Mouse (Mus musculus) hindbrain, embryonic 16.5 days (tissue): ENCODE measurements around the gene Sgsh. TPM values are rescaled to one million over a fixed set of nuclear protein-coding genes. Genes with fewer than 3 reads are reported as not detected.

Experiments
- ATAC-seq: fragments of 200-750 bp; cut with Nextera tagmentation; 2 replicates; pipeline ENCODE4 v1.8.0; 2017; ENCODE audit warnings: moderate TSS enrichment, moderate library complexity
- H3K27ac ChIP-seq: fragments of 300-500 bp; sonication (generic); 2 replicates; pipeline ENCODE4 v1.5.1; 2014; ENCODE audit warnings: low read depth, mild to moderate bottlenecking, control low read depth, low read length, moderate library complexity
- H3K27me3 ChIP-seq: fragments of 300-500 bp; sonication (generic); replicated peaks from 2 replicates; pipeline ENCODE4 v1.6.1; 2014; ENCODE audit warnings: low read length; ENCODE audit not compliant: control insufficient read depth, insufficient read depth
- H3K36me3 ChIP-seq: fragments of 300-500 bp; sonication (generic); 2 replicates; pipeline ENCODE4 v1.6.1; 2014; ENCODE audit warnings: mild to moderate bottlenecking, low read length, moderate library complexity, mixed read lengths; ENCODE audit not compliant: control insufficient read depth, insufficient read depth
- H3K4me1 ChIP-seq: fragments of 300-500 bp; sonication (generic); 2 replicates; pipeline ENCODE4 v1.6.1; 2014; ENCODE audit warnings: low read depth, low read length; ENCODE audit not compliant: control insufficient read depth, insufficient read depth
- H3K4me2 ChIP-seq: fragments of 300-500 bp; sonication (generic); 2 replicates; pipeline ENCODE4 v1.6.1; 2014; ENCODE audit warnings: mild to moderate bottlenecking, low read length, control low read depth, moderate library complexity
- H3K4me3 ChIP-seq: fragments of 300-500 bp; sonication (generic); 2 replicates; pipeline ENCODE4 v1.5.1; 2014; ENCODE audit warnings: mild to moderate bottlenecking, low read length, control low read depth, moderate library complexity
- H3K9ac ChIP-seq: fragments of 300-500 bp; sonication (generic); 2 replicates; pipeline ENCODE4 v1.6.1; 2014; ENCODE audit warnings: low read depth, mild to moderate bottlenecking, control low read depth, low read length, moderate library complexity
- H3K9me3 ChIP-seq: fragments of 300-500 bp; sonication (generic); 2 replicates; pipeline ENCODE4 v1.6.1; 2014; ENCODE audit warnings: mild to moderate bottlenecking, low read length, moderate library complexity; ENCODE audit not compliant: control insufficient read depth
- WGBS: fragments of 180-500 bp; shearing (Covaris S2); extraction: QIAGEN DNeasy Blood & Tissue Kit; methylation state at CpG from one replicate; pipeline ENCODE4 v1.1.7; 2014; 5-methylcytosine and 5-hydroxymethylcytosine counted together
- polyA plus RNA-seq: library from polyadenylated mRNA; unstranded; fragments of >200 nt; fragmentation: Nextera tagmentation; extraction: Ambion mirVana; gene quantifications from 2 replicates; pipeline ENCODE4 v1.2.1, GENCODE M21; 2015

Sgsh gene
- polyA plus RNA-seq, 1 experiment from 2014 or later: 3.6 TPM

DNA sequence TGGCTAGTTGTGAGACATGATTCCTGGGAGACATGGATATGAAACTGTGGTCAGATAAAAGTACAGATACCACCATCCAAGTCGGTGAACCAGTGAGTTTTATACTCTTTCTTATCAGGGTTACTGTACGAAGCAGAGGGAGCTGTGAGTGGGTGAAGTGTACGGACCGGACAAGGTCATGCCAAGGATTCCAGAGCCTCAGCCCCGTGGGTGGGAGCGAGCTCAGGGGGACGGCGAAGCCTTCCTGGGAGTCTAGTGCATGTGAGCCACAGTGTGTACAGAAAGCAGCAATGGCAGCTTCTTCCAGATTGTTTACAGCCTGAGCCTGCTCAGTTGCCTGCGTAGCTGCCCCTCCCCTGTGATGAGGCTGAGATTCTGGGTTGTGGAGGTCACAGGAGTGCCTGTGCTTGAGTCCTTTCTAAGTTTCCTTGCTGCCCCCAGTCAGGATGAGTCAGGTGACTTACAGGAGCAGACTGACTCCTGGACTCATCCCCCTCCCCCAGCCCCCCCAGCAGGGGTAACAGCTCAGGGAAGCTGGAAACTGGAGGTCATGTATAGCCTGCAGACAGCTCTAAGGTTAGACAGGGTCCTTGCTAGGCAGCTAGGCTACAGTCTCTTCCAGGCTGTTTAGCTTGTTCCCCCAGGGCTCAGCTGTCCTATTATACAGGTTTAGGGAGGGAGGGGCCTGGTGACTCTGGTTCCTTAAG lies 26.4 kb upstream of the Sgsh start:
- 89% methylated on average over 9 of the region's 9 CpGs for WGBS
- no peak overlapping the region for H3K27ac ChIP-seq
- ATAC-seq: no peak
- H3K4me1 ChIP-seq: no peaks in the 10 kb centered on the region
- no peak overlapping the region for H3K4me3 ChIP-seq
- H3K9ac ChIP-seq: no peak overlapping the region
- H3K36me3 ChIP-seq: peaks cover 2% of the 10 kb centered on the region; the same call in 1 of the 2 replicates
- no peak overlapping the region for H3K4me2 ChIP-seq
- H3K27me3 ChIP-seq: no peaks in the 10 kb centered on the region
- no peaks in the 10 kb centered on the region for H3K9me3 ChIP-seq

DNA sequence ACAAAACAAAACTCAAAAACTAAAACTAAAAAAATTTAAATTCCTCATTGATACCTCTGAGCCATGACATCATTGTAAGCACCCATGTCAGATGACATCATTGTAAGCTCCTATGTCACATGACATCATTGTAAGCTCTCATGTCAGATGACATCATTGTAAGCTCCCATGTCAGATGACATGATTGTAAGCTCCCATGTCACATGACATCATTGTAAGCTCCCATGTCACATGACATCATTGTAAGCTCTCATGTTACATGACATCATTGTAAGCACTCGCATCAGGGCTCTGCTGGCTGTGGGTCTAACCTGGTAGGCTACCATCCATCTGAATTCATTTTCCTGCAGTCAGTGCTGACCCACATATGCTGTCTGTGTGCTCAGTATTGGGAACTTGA lies 23.2 kb upstream of the Sgsh start:
- no peak overlapping the region for H3K9ac ChIP-seq
- ATAC-seq: no peak
- 92% methylated on average over 1 of the region's 1 CpGs for WGBS

DNA sequence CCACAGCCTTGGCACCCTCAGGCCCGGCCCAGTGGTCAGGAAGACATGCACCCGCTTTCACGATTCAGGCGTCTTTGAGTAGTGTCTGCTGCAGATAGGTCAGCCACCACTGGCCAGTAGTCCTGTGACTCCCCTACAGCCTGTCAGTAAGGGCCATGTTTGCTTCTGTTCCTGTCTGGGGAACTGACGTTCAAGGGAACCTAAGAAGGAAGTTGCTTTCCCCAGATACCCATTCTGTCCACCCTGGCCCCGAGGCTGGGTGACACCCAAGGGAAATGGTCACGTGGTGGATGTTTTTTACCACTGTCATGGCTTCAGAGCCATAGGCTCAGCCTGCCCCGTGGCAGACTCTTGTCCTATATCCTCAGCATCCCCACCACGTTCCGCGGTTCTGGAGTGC lies 22.0 kb upstream of the Sgsh start:
- 89% methylated on average over 11 of the region's 11 CpGs for WGBS
- H3K36me3 ChIP-seq: peaks cover 2% of the 10 kb centered on the region; the same call in 1 of the 2 replicates
- no peak for ATAC-seq

More for the DNA sequence above, 23.2 kb upstream of the Sgsh start:
- Histone ChIP-seq H3K4me2 (no peak overlapping the region), H3K27me3 (no peaks in the 10 kb centered on the region), H3K27ac (no peak overlapping the region), H3K4me1 (no peaks in the 10 kb centered on the region), H3K9me3 (no peaks in the 10 kb centered on the region), H3K4me3 (no peak overlapping the region), H3K36me3 (peaks cover 2% of the 10 kb centered on the region; the same call in 1 of the 2 replicates)

DNA sequence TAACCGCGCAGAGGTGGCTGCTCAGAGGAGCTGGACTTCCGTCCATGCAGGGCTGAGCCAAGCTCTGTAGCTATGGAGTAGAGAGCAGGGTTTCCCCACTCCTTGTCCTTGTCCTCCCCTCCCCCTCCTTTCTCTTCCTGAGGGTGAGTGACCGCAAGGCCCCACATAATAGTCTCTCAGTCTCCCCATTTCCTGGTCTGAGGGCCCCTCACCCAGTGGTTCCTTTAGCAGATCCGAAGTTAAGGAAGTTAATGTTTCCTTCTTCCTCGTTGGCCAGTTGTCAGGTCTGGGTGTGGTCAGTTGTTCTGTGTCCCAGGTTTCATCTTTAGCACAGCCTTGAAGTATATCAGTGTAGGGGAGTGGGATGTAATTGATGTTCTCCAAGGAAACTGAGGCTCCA lies 20.1 kb upstream of the Sgsh start:
- 77% methylated on average over 6 of the region's 6 CpGs for WGBS
- Histone ChIP-seq H3K4me3 (no peak overlapping the region), H3K9me3 (no peaks in the 10 kb centered on the region), H3K9ac (no peak overlapping the region), H3K27me3 (no peaks in the 10 kb centered on the region), H3K36me3 (peaks cover 2% of the 10 kb centered on the region; the same call in 1 of the 2 replicates), H3K4me2 (no peak overlapping the region), H3K27ac (no peak overlapping the region), H3K4me1 (no peaks in the 10 kb centered on the region)
- ATAC-seq: no peak

More for the DNA sequence above, 22.0 kb upstream of the Sgsh start:
- Histone ChIP-seq H3K27me3 (no peaks in the 10 kb centered on the region), H3K9me3 (no peaks in the 10 kb centered on the region), H3K4me1 (no peaks in the 10 kb centered on the region), H3K9ac (no peak overlapping the region), H3K4me2 (no peak overlapping the region), H3K27ac (no peak overlapping the region), H3K4me3 (no peak overlapping the region)

DNA sequence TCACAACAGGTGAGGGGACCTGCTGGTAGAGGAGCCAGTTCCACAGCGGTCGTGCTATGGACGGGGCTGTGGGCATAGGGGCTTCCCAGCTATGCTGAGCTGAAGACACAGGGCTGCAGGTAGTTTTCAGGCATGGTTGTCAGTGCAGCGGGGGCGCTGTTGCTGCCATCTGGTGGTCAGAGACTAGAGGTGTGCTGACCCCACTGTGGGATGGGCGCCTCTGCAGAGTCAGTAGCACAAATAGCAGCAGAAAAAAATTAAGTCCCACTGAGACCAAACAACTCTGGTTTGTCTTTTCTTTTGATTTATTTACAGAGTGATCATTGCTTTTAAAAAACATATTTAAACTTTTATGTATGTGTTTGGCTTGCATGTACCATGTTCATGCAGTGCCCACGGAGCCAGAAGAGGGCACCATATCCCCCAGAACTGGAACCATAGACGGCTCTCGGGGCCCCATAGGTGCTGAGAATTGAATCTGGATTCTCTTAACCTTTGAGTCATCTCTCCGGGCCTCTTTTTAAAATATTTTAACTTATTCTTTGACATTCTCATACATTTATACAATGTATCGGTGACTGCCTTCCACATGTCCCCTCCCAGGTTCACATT lies 8.3 kb upstream of the Sgsh start:
- peaks cover 2% of the 10 kb centered on the region; the same call in 1 of the 2 replicates for H3K4me1 ChIP-seq
- peak overlapping the region; percentile 45 for H3K4me2 ChIP-seq
- peak; percentile 94 for ATAC-seq
- H3K27me3 ChIP-seq: no peaks in the 10 kb centered on the region
- H3K27ac ChIP-seq: no peak overlapping the region
- H3K36me3 ChIP-seq: no peaks in the 10 kb centered on the region
- peak overlapping the region; percentile 18; the same call in 1 of the 2 replicates for H3K4me3 ChIP-seq
- peak overlapping the region; percentile 44 for H3K9ac ChIP-seq
- 26% methylated on average over 11 of the region's 11 CpGs for WGBS
- H3K9me3 ChIP-seq: no peaks in the 10 kb centered on the region

DNA sequence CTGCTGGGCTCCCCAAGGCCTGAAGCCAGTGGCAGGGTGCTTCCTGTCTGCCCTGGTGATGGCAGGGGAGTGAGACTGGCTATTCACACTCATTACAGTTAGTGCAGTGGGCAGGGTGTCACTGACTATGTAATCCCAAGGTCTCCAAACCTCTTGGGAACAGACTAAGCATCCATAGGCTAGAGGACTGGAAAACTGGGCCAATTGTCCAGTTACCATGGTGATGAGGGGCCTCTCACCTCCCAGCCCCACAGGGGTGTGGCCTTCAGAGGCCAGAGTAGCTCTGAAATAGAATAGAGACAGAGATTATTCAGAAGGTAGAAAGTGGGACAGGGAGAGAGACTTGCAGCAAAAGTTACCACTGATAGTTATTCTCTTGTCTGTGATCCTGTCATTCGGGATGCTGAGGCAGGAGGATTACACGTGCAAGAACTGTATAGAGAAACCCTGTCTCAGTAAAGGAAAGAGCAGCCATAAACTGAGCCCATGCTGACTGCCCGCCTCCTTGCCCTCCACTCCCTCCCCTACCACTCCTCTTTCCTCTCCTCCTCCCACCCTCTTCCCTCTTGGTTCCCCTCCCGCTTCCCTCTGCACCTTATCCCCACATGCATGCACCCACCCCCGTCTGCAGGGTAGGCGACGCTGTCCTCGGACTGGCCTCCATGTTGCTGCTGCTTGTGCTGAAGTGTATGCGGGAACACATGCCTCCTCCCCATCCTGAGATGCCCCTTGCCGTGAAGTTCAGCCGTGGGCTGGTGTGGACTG lies 7.6 kb upstream of the Sgsh start:
- no peak overlapping the region for H3K27ac ChIP-seq
- WGBS: 28% methylated on average over 11 of the region's 11 CpGs
- peak overlapping the region; percentile 45 for H3K4me2 ChIP-seq
- no peaks in the 10 kb centered on the region for H3K9me3 ChIP-seq
- H3K4me3 ChIP-seq: peak overlapping the region; percentile 18; the same call in 1 of the 2 replicates
- H3K9ac ChIP-seq: peak overlapping the region; percentile 44
- peaks cover 2% of the 10 kb centered on the region; the same call in 1 of the 2 replicates for H3K4me1 ChIP-seq
- peak; percentile 61 for ATAC-seq
- H3K36me3 ChIP-seq: no peaks in the 10 kb centered on the region
- H3K27me3 ChIP-seq: no peaks in the 10 kb centered on the region

DNA sequence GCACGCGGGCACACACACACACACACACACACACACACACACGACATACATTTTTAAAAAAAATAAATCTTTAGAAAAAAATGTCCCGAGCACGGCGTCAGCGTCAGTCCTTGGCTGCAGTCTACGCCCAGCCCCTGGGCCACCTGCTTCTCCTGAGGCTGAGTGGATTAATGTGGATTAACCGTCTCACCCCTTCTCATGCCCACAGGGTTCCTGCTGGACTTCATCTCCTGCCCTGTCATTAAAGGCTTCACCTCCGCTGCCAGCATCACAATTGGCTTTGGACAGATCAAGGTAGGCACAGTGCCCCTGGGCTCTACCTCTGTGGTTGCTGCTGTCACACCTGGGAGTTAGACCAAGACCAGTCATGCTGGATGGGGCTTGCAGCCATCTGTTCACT lies 3.8 kb upstream of the Sgsh start:
- Histone ChIP-seq H3K36me3 (no peaks in the 10 kb centered on the region), H3K4me1 (peaks cover 11% of the 10 kb centered on the region), H3K27me3 (no peaks in the 10 kb centered on the region), H3K9ac (no peak overlapping the region), H3K4me3 (no peak overlapping the region), H3K9me3 (no peaks in the 10 kb centered on the region), H3K4me2 (no peak overlapping the region), H3K27ac (no peak overlapping the region)
- 89% methylated on average over 10 of the region's 10 CpGs for WGBS
- ATAC-seq: no peak

DNA sequence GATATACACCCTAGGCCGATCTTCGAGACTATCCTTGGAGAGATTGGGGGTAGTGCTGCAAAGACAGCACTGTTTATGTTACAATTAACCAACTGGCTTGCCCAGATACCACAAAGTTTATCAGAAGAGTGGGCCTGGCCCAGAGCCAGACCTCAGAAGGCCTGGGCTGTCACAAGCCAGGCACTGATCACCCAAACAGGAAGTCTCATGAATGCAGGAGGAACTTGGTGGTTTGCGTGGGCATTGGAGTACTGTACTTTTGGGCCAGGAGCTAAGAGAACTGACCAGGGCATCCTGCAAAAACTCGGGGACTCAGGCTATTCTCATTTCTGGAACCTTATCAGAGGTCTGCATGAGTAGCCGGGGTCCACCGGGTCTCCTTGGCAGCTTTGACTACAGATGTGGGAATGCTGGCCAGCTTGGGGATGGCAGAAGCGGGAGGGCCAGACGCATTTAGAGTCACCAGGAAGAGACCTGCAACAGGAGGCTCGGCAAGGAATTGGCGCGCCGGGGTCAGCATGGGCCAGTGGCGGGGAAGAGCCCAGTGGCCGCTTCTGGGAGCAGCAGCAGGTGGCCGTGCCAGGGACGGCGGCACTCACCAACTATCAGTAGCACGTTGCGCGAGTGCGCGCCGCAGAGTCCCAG lies 416 bp downstream of the Sgsh start:
- Histone ChIP-seq H3K27ac (peak overlapping the region; percentile 65; the same call in 1 of the 2 replicates), H3K4me2 (peak overlapping the region; percentile 98), H3K9ac (peak overlapping the region; percentile 82), H3K4me3 (peak overlapping the region; percentile 74), H3K36me3 (no peaks in the 10 kb centered on the region), H3K27me3 (no peaks in the 10 kb centered on the region), H3K9me3 (no peaks in the 10 kb centered on the region), H3K4me1 (peaks cover 9% of the 10 kb centered on the region)
- 6% methylated on average over 23 of the region's 23 CpGs for WGBS
- ATAC-seq: peak; percentile 22; the same call in 1 of the 2 replicates
